Mouse (Mus musculus) limb, embryonic 11.5 days (tissue): ENCODE data around the gene Csrp2. TPM values are rescaled to one million over a fixed set of nuclear protein-coding genes. Genes with fewer than 3 reads are reported as not detected.

ENCODE experiments used
- ATAC-seq: fragments of 200-750 bp; cut with Nextera tagmentation; 2 replicates; pipeline ENCODE4 v1.8.0; 2017; ENCODE audit warnings: low read depth; ENCODE audit not compliant: insufficient number of reproducible peaks, low FRiP score, low TSS enrichment
- DNase-seq: peaks from one replicate; pipeline ENCODE4 v3.0.0-alpha.2; 2015; ENCODE audit warnings: low spot score
- H3K27ac ChIP-seq: fragments of 300-500 bp; sonication (generic); replicated peaks from 2 replicates; pipeline ENCODE4 v1.5.1; 2014; ENCODE audit warnings: low read depth, mild to moderate bottlenecking, low read length
- H3K27me3 ChIP-seq: fragments of 300-500 bp; sonication (generic); 2 replicates; pipeline ENCODE4 v1.6.1; 2014; ENCODE audit warnings: mild to moderate bottlenecking, low read length, mixed read lengths; ENCODE audit not compliant: control insufficient read depth, insufficient read depth
- H3K36me3 ChIP-seq: fragments of 300-500 bp; sonication (generic); 2 replicates; pipeline ENCODE4 v1.6.1; 2014; ENCODE audit warnings: mild to moderate bottlenecking, low read length, moderate library complexity, mixed read lengths; ENCODE audit not compliant: control insufficient read depth, insufficient read depth
- H3K4me1 ChIP-seq: fragments of 300-500 bp; sonication (generic); 2 replicates; pipeline ENCODE4 v1.6.1; 2014; ENCODE audit warnings: low read length, mixed read lengths; ENCODE audit not compliant: control insufficient read depth, insufficient read depth
- H3K4me2 ChIP-seq: fragments of 300-500 bp; sonication (generic); 2 replicates; pipeline ENCODE4 v1.6.1; 2014; ENCODE audit warnings: low read depth, mild to moderate bottlenecking, moderate library complexity; ENCODE audit not compliant: severe bottlenecking
- H3K4me3 ChIP-seq: fragments of 300-500 bp; sonication (generic); 2 replicates; pipeline ENCODE4 v1.5.1; 2014; ENCODE audit warnings: low read depth, low read length
- H3K9ac ChIP-seq: fragments of 300-500 bp; sonication (generic); 2 replicates; pipeline ENCODE4 v1.6.1; 2014; ENCODE audit warnings: mild to moderate bottlenecking, low read length
- H3K9me3 ChIP-seq: fragments of 300-500 bp; sonication (generic); 2 replicates; pipeline ENCODE4 v1.6.1; 2016; ENCODE audit warnings: low read length; ENCODE audit not compliant: control insufficient read depth
- WGBS: fragments of 180-500 bp; shearing (Covaris S2); extraction: QIAGEN DNeasy Blood & Tissue Kit; methylation state at CpG from one replicate; pipeline ENCODE4 v1.1.7; 2014; 5-methylcytosine and 5-hydroxymethylcytosine counted together
- polyA plus RNA-seq: library from polyadenylated mRNA; unstranded; fragments of >200 nt; fragmentation: Nextera tagmentation; extraction: Ambion mirVana; gene quantifications from 2 replicates; pipeline ENCODE4 v1.2.1, GENCODE M21; 2014

Gene Csrp2
- polyA plus RNA-seq, 1 experiment from 2014 or later, result 169 TPM

DNA sequence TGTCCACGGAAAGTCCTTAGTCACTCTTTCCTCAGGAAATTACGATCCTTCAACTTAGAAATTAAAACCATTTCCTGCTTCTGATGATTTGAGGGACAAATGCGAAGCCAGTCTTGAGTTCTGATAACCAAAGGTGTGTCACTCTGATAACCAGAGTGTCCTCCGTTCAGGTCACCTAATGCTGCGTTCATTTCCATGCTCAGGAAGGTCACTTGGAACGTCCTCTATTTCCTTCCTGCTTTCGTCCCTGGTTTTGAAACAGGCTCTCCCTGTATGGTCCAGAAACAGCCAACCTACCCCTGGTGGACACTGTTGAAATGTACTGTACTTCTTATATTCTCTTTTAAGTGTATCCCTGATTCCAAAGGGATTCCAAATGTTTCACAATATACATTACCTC, 16.1 kb downstream of the Csrp2 start:
- H3K36me3 ChIP-seq, result peaks cover 6% of the 10 kb centered on the region; the same call in 1 of the 2 replicates
- no peak for DNase-seq
- no peaks in the 10 kb centered on the region for H3K27me3 ChIP-seq
- H3K4me2 ChIP-seq, result no peak overlapping the region
- no peak overlapping the region for H3K9ac ChIP-seq
- H3K4me3 ChIP-seq, result no peak overlapping the region
- 0 out of 2 replicates have a peak, but pooled peaks cover 3% of the 10 kb centered on the region for H3K4me1 ChIP-seq
- H3K27ac ChIP-seq, result no peak overlapping the region
- WGBS, result 87% methylated on average over 7 of the region's 7 CpGs
- ATAC-seq, result no peak
- no peaks in the 10 kb centered on the region for H3K9me3 ChIP-seq

DNA sequence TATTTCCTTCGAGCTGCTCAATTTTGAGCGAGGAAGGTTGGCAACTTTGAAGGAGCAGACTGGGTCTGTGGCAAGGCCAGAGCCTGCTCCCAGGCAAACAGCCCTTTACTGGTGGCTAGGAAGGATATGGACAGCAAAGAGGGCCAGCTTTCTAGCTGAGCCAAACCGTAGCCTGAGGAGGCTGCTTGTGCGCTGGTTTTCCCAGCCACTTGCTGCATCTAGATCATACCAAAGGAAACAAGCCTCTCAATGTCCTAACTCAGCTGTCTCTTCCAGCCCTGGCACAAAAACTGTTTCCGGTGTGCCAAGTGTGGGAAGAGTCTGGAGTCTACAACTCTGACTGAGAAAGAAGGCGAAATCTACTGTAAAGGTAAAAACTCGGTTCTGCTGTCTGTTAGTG, 18.8 kb downstream of the Csrp2 start:
- DNase-seq (no peak), ATAC-seq (no peak)
- H3K27ac ChIP-seq, result no peak overlapping the region
- H3K27me3 ChIP-seq, result no peaks in the 10 kb centered on the region
- peaks cover 11% of the 10 kb centered on the region for H3K36me3 ChIP-seq
- no peaks in the 10 kb centered on the region for H3K9me3 ChIP-seq
- no peak overlapping the region for H3K9ac ChIP-seq
- H3K4me2 ChIP-seq, result no peak overlapping the region
- no peaks in the 10 kb centered on the region for H3K4me1 ChIP-seq
- WGBS, result 96% methylated on average over 7 of the region's 7 CpGs
- no peak overlapping the region for H3K4me3 ChIP-seq

GRCm38 (mm10) chr10:110938841-110939549, 19.4 kb downstream of the Csrp2 start:
- no peaks in the 10 kb centered on the region for H3K4me1 ChIP-seq
- peaks cover 11% of the 10 kb centered on the region for H3K36me3 ChIP-seq
- no peak overlapping the region for H3K4me2 ChIP-seq
- no peaks in the 10 kb centered on the region for H3K27me3 ChIP-seq
- H3K4me3 ChIP-seq, result no peak overlapping the region
- no peak overlapping the region for H3K9ac ChIP-seq
- H3K9me3 ChIP-seq, result no peaks in the 10 kb centered on the region
- 90% methylated on average over 19 of the region's 19 CpGs for WGBS
- H3K27ac ChIP-seq, result no peak overlapping the region
- DNase-seq, result no peak
- no peak for ATAC-seq

- 91% methylated on average over 4 of the region's 4 CpGs for WGBS
- ATAC-seq, result no peak
- H3K36me3 ChIP-seq, result peaks cover 11% of the 10 kb centered on the region
Measured at GRCm38 (mm10) chr10:110939717-110940116, 20.1 kb downstream of the Csrp2 start.

GRCm38 (mm10) chr10:110940740-110941398, 21.3 kb downstream of the Csrp2 start:
- 88% methylated on average over 13 of the region's 13 CpGs for WGBS
- Histone ChIP-seq H3K4me3 (no peak overlapping the region), H3K27me3 (no peaks in the 10 kb centered on the region), H3K4me1 (no peaks in the 10 kb centered on the region), H3K36me3 (peaks cover 11% of the 10 kb centered on the region), H3K9ac (no peak overlapping the region), H3K9me3 (no peaks in the 10 kb centered on the region), H3K27ac (no peak overlapping the region), H3K4me2 (no peak overlapping the region)
- DNase-seq (no peak), ATAC-seq (no peak)

More at GRCm38 (mm10) chr10:110939717-110940116, 20.1 kb downstream of the Csrp2 start:
- H3K4me1 ChIP-seq, result no peaks in the 10 kb centered on the region
- no peaks in the 10 kb centered on the region for H3K9me3 ChIP-seq
- DNase-seq, result no peak
- H3K9ac ChIP-seq, result no peak overlapping the region
- no peak overlapping the region for H3K27ac ChIP-seq
- H3K27me3 ChIP-seq, result no peaks in the 10 kb centered on the region
- no peak overlapping the region for H3K4me3 ChIP-seq
- no peak overlapping the region for H3K4me2 ChIP-seq

DNA sequence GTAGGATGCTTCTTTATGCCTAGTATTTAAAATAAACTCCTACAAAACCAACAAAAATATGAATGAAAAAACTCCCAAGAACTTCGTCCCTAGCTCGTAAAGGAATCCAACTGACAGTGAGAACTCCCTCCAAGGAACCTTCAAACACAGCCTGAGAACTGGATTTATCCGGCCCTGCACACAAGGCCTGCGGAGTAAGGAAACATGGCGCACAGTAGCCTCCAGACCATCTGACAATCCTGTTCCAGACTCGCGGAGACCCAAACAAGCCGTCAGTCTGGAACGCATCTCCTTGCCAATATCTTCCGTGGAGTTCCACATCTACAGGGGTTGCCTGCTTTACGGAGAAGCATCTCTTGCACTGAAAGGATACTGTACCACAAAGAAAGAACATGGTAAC, 22.4 kb downstream of the Csrp2 start:
- no peaks in the 10 kb centered on the region for H3K4me1 ChIP-seq
- DNase-seq, result no peak
- H3K27me3 ChIP-seq, result no peaks in the 10 kb centered on the region
- no peak overlapping the region for H3K4me2 ChIP-seq
- no peak for ATAC-seq
- no peak overlapping the region for H3K9ac ChIP-seq
- H3K36me3 ChIP-seq, result peaks cover 13% of the 10 kb centered on the region
- no peaks in the 10 kb centered on the region for H3K9me3 ChIP-seq
- H3K27ac ChIP-seq, result no peak overlapping the region
- 92% methylated on average over 11 of the region's 11 CpGs for WGBS
- H3K4me3 ChIP-seq, result no peak overlapping the region

GRCm38 (mm10) chr10:110942806-110943205, 23.2 kb downstream of the Csrp2 start:
- Histone ChIP-seq H3K9me3 (no peaks in the 10 kb centered on the region), H3K4me1 (no peaks in the 10 kb centered on the region), H3K36me3 (peaks cover 15% of the 10 kb centered on the region), H3K4me2 (no peak overlapping the region), H3K27me3 (no peaks in the 10 kb centered on the region), H3K27ac (no peak overlapping the region), H3K4me3 (no peak overlapping the region), H3K9ac (no peak overlapping the region)
- no peak for DNase-seq
- ATAC-seq, result no peak
- 91% methylated on average over 9 of the region's 9 CpGs for WGBS

GRCm38 (mm10) chr10:110944175-110944574, 24.6 kb downstream of the Csrp2 start:
- H3K9ac ChIP-seq, result no peak overlapping the region
- 93% methylated on average over 11 of the region's 11 CpGs for WGBS
- no peaks in the 10 kb centered on the region for H3K4me1 ChIP-seq
- DNase-seq (no peak), ATAC-seq (no peak)
- H3K4me3 ChIP-seq, result no peak overlapping the region
- no peak overlapping the region for H3K27ac ChIP-seq
- H3K36me3 ChIP-seq, result peaks cover 12% of the 10 kb centered on the region; the same call in 1 of the 2 replicates
- no peaks in the 10 kb centered on the region for H3K27me3 ChIP-seq
- H3K4me2 ChIP-seq, result no peak overlapping the region
- H3K9me3 ChIP-seq, result no peaks in the 10 kb centered on the region
